Mouse (Mus musculus) kidney, embryonic 15.5 days (tissue): ENCODE measurements around the gene Tmc7. TPM values are rescaled to one million over a fixed set of nuclear protein-coding genes. Genes with fewer than 3 reads are reported as not detected.
A peak's percentile ranks its signal among the peaks of the same experiment; 100 is the strongest.

ENCODE experiments used
- ATAC-seq: fragments of 200-750 bp; cut with Nextera tagmentation; replicated peaks from 2 replicates; pipeline ENCODE4 v1.8.0; 2017; ENCODE audit warnings: moderate TSS enrichment; ENCODE audit not compliant: low FRiP score
- H3K27ac ChIP-seq: fragments of 300-500 bp; sonication (generic); 2 replicates; pipeline ENCODE4 v1.5.1; 2015; ENCODE audit warnings: mild to moderate bottlenecking, inconsistent platforms
- H3K27me3 ChIP-seq: fragments of 300-500 bp; sonication (generic); 2 replicates; pipeline ENCODE4 v1.6.1; 2015; ENCODE audit warnings: inconsistent platforms
- H3K36me3 ChIP-seq: fragments of 300-500 bp; sonication (generic); 2 replicates; pipeline ENCODE4 v1.6.1; 2015; ENCODE audit warnings: inconsistent platforms
- H3K4me1 ChIP-seq: fragments of 300-500 bp; sonication (generic); 2 replicates; pipeline ENCODE4 v1.6.1; 2015; ENCODE audit warnings: inconsistent platforms
- H3K4me2 ChIP-seq: fragments of 300-500 bp; sonication (generic); 2 replicates; pipeline ENCODE4 v1.6.1; 2015; ENCODE audit warnings: moderate library complexity, mild to moderate bottlenecking, inconsistent platforms
- H3K4me3 ChIP-seq: fragments of 300-500 bp; sonication (generic); replicated peaks from 2 replicates; pipeline ENCODE4 v1.5.1; 2015; ENCODE audit warnings: mild to moderate bottlenecking, inconsistent platforms
- H3K9ac ChIP-seq: fragments of 300-500 bp; sonication (generic); 2 replicates; pipeline ENCODE4 v1.6.1; 2015; ENCODE audit warnings: mild to moderate bottlenecking, inconsistent platforms
- H3K9me3 ChIP-seq: fragments of 300-500 bp; sonication (generic); replicated peaks from 2 replicates; pipeline ENCODE4 v1.6.1; 2016; ENCODE audit warnings: inconsistent platforms
- WGBS: fragments of 180-500 bp; shearing (Covaris S2); methylation state at CpG from one replicate; pipeline ENCODE4 v1.1.7; 2015; ENCODE audit warnings: mixed read lengths; 5-methylcytosine and 5-hydroxymethylcytosine counted together
- polyA plus RNA-seq: library from polyadenylated mRNA; unstranded; fragments of >200 nt; fragmentation: Nextera tagmentation; extraction: Ambion mirVana; gene quantifications from 2 replicates; pipeline ENCODE4 v1.2.1, GENCODE M21; 2015

The Tmc7 gene
- polyA plus RNA-seq, 1 experiment from 2014 or later = 2.3 TPM

DNA sequence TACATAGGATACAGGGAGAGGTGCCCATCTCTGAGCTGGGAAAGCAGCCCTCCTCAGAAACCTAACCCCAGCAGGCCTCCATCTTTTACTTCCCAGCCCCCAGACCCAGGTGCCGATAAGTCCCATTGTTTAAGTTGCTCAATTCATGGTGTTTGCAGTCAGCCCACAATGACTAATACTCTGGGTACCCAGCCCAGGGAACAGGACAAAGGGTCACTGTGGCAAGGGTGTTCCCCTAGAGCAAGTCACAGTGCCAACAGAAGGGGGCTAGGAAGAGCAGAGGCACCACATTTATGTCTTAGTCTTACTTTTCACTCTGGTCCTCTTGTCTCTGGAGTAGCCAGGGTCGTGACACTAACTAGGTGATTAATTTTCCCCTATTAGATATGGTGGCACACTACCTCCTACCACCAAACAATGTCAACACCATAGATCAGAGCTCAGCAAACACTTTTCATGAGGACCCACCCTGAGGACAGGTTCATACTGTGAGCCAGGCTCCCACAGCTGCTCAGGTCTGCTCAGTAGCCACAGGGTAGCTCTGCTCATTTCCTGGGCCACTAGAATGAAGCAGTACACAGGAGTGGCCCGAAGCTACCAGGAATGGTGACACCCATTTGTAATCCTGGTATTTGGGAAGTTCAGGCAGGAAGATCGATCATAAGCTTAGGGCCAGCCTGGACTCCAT lies 89.5 kb downstream of the Tmc7 start:
- Histone ChIP-seq H3K9me3 (no peaks in the 10 kb centered on the region), H3K36me3 (no peaks in the 10 kb centered on the region), H3K4me2 (no peak overlapping the region), H3K4me3 (no peak overlapping the region), H3K27me3 (peaks cover 20% of the 10 kb centered on the region), H3K27ac (no peak overlapping the region), H3K4me1 (peaks cover 22% of the 10 kb centered on the region), H3K9ac (no peak overlapping the region)
- WGBS = 84% methylated on average over 4 of the region's 4 CpGs
- no peak for ATAC-seq

- Histone ChIP-seq H3K4me1 (peaks cover 33% of the 10 kb centered on the region), H3K4me3 (no peak overlapping the region), H3K27ac (no peak overlapping the region), H3K4me2 (no peak overlapping the region), H3K9ac (no peak overlapping the region), H3K9me3 (no peaks in the 10 kb centered on the region), H3K27me3 (peaks cover 27% of the 10 kb centered on the region), H3K36me3 (no peaks in the 10 kb centered on the region)
- 90% methylated on average over 9 of the region's 9 CpGs for WGBS
- no peak for ATAC-seq
These were observed 90.6 kb downstream of the Tmc7 start for GRCm38 (mm10) chr7:118493892-118494291.

DNA sequence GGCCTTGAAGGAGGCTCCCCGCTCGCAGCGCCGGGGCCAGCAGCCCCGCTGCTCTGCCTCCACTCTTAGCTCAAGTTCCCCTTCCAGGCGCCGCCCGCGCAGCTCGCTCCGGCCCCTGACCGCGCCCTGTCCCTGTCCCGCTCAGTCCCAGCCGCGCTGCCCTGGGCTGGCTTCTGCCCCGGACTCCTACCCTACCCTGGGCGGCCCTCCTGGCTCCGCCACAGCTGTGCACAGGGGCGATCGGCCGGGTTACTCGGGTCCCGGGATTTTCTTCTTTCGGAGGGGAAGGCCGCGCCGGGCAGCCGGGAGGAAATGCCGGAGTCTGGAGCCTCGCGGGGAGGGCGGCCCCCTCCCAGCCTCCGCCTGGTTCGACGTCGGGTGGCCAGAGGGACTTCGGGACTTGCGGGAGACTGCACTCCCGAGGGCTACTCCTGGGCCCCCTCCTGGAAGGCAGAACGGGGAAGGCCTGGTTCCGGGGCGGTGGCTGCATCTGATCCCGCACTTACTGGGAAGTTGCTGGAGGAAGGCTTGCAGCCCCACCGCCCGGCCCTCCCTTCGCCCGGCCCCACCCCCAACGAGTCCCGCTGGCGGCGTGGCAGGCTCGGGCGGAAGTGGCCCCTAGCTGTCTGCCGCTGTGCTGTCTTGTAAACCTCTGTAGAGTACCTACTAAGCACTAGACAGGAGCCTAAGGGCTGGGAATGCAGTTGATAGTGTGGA lies 92.9 kb downstream of the Tmc7 start, which contains the start of gene Itpripl2:
Itpripl2 (minus strand) TSS at position 545 of the 717 bp plus-strand sequence.
- H3K9ac ChIP-seq = peak within 1 kb of the TSS; percentile 88
- peak within 1 kb of the TSS; percentile 90 for H3K4me2 ChIP-seq
- under 1% methylated on average over 55 of the region's 55 CpGs for WGBS
- peak within 1 kb of the TSS; percentile 89 for H3K27ac ChIP-seq
- no peaks in the 10 kb centered on the region for H3K9me3 ChIP-seq
- H3K36me3 ChIP-seq = no peaks in the 10 kb centered on the region
- H3K4me3 ChIP-seq = peak within 1 kb of the TSS; percentile 73
- ATAC-seq = peak; percentile 90
- peaks cover 46% of the 10 kb centered on the region for H3K4me1 ChIP-seq
- peaks cover 27% of the 10 kb centered on the region for H3K27me3 ChIP-seq

DNA sequence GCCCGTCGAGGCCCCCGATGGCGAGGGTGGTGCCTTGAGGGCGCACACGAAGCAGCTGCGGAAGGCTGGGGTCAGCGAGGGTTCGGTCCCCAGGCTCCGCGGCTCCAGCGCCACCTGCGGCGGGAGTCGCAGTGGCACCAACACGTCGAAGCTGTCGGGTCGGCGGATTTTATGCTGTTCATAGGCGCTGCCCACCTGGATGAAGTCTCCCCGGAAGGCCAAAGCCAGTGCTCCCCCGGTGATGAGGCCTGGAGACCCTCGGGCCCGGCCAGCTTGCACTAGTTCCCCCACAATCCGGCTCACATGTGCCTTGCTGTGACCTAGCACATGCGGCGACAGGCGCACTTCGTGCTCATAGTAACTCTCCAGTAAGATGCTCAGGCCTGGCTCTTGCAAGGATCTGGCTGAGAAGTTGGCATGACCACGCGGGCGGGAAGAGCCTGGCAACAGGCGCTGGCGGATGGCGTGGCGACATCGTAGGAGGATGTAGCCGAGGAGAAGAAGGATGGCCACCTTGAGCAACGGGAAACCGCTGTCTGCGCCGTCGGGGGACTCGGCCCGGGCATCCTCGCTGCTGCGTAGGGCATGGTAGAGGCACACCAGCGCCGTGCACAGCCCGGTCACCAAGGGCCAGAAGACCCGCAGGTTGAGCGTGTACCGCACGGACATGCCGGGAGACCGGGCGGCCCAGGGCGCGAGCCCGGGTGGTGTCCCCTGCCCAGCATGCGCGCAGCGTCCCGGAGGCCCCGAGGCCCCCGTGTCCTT lies 93.7 kb downstream of the Tmc7 start:
- WGBS = 4% methylated on average over 66 of the region's 67 CpGs
- Histone ChIP-seq H3K4me2 (peak overlapping the region; percentile 90), H3K4me3 (peak overlapping the region; percentile 73), H3K9me3 (no peaks in the 10 kb centered on the region), H3K36me3 (no peaks in the 10 kb centered on the region), H3K27ac (peak overlapping the region; percentile 89), H3K27me3 (peaks cover 27% of the 10 kb centered on the region), H3K9ac (peak overlapping the region; percentile 88), H3K4me1 (peaks cover 46% of the 10 kb centered on the region)
- ATAC-seq = peak; percentile 40

DNA sequence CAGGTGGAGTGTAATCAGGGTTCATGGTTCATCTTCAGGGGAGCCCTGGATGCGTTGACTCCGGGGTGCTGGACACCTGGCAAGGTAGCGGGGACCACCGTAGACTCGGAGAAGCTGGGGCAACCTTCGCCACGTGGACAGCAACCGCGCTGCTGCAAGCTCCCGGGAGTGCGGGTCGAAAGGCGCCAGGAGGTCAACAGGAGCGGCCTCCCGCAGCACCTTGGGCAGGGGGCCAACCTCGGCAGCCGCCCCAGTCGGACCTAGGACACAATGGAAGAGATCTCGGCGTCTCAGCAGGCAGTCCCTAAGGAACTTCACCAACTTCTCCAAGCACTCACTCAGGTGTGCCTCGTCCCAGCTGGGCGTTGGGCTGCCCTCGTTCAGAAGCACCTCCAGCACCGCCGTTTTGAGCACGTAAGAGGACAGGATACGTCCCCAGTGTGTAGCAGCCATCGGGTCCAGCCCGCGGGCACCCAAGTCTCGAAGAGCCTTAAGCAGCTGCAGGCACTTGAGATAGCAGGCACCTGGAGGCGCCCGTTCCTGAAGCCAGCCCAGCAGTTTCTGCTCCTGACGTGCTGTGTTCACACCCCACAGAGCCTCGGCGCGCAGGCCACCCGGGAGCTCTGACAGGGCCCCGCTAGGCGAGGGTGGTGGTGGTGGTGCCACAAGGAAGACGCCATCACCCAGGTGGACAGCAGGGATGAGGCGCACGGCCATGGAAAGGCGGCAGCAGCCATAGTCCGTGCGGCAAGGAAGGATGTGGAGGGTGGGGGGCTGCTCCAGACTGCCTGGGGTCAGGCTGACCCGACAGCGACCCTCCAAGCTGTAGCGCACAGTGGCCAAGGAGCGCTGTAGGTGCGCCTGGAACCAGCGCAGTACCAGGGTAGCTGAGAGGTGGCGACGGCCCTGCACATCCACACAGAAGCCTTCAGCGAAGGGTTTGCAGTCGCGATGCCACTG lies 94.5 kb downstream of the Tmc7 start:
- peaks cover 46% of the 10 kb centered on the region for H3K4me1 ChIP-seq
- peak overlapping the region; percentile 90 for H3K4me2 ChIP-seq
- no peak overlapping the region for H3K27ac ChIP-seq
- no peaks in the 10 kb centered on the region for H3K9me3 ChIP-seq
- H3K4me3 ChIP-seq = peak overlapping the region; percentile 73
- 32% methylated on average over 57 of the region's 57 CpGs for WGBS
- no peaks in the 10 kb centered on the region; the same call in 1 of the 2 replicates for H3K36me3 ChIP-seq
- H3K9ac ChIP-seq = no peak overlapping the region
- H3K27me3 ChIP-seq = peaks cover 27% of the 10 kb centered on the region
- ATAC-seq = no peak

- no peak for ATAC-seq
- H3K27ac ChIP-seq = no peak overlapping the region
- H3K4me2 ChIP-seq = peak overlapping the region; percentile 90
- H3K4me3 ChIP-seq = 0 out of 2 replicates have a peak overlapping the region, but pooled peaks have one; percentile 6
- no peaks in the 10 kb centered on the region for H3K9me3 ChIP-seq
- peaks cover 46% of the 10 kb centered on the region for H3K4me1 ChIP-seq
- 38% methylated on average over 8 of the region's 8 CpGs for WGBS
- peaks cover 26% of the 10 kb centered on the region for H3K27me3 ChIP-seq
- H3K36me3 ChIP-seq = peaks cover 4% of the 10 kb centered on the region; the same call in 1 of the 2 replicates
- no peak overlapping the region for H3K9ac ChIP-seq
These were observed 96.4 kb downstream of the Tmc7 start for GRCm38 (mm10) chr7:118488060-118488664.

DNA sequence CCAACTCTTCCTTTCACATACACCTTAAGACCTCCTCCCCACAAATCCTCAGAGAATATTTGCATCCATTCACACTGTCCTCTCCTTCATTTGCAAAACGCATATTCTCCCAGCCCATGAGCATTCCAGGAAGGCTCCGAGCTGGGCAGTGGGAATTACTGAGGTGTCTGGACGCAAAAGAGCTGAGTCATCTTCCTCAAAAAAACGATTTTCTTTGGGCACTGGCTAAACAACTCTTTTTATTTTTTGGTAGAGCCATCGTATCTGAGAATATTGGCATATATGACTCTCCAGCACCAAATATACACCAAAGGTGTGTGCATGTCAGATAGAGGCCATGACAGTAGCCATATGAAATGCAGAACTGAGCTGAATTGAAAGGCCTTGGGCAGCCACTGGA lies 97.6 kb downstream of the Tmc7 start:
- H3K4me3 ChIP-seq = no peak overlapping the region
- H3K27ac ChIP-seq = no peak overlapping the region
- no peak overlapping the region for H3K9ac ChIP-seq
- H3K9me3 ChIP-seq = no peaks in the 10 kb centered on the region
- WGBS = 63% methylated on average over 5 of the region's 5 CpGs
- peaks cover 4% of the 10 kb centered on the region; the same call in 1 of the 2 replicates for H3K36me3 ChIP-seq
- ATAC-seq = no peak
- H3K27me3 ChIP-seq = peaks cover 23% of the 10 kb centered on the region
- H3K4me2 ChIP-seq = no peak overlapping the region
- H3K4me1 ChIP-seq = peaks cover 43% of the 10 kb centered on the region

Other genes with a start within 250 kb of the Tmc7 start
- gene Syt17, start 136.5 kb downstream of the Tmc7 start, polyA plus RNA-seq = 10.3 and 11.6 TPM in 2 replicates
- 4.6 and 5.1 TPM in 2 replicates for gene Itpripl2, start 92.8 kb downstream of the Tmc7 start, polyA plus RNA-seq
- 136 and 137 TPM in 2 replicates for gene Coq7, start 51.4 kb downstream of the Tmc7 start, polyA plus RNA-seq
- 0.13 and 0.37 TPM in 2 replicates for gene Tmc5, start 12.6 kb upstream of the Tmc7 start, polyA plus RNA-seq
- gene Gde1, start 121.0 kb upstream of the Tmc7 start, polyA plus RNA-seq = 87.5 and 96.9 TPM in 2 replicates
- 20.9 and 21.1 TPM in 2 replicates for gene Ccp110, start 127.8 kb upstream of the Tmc7 start, polyA plus RNA-seq
- 66.1 and 72.0 TPM in 2 replicates for gene Vps35l, start 155.5 kb upstream of the Tmc7 start, polyA plus RNA-seq